Mouse (Mus musculus) stomach, postnatal 0 days (tissue): ENCODE results near the gene Sptb.

Experiments
- CTCF ChIP-seq: IDR thresholded peaks from 2 replicates; pipeline ENCODE4 v1.5.1; 2016; ENCODE audit warnings: antibody characterized with exemption, low read depth, mild to moderate bottlenecking, moderate library complexity
- EP300 ChIP-seq: optimal IDR thresholded peaks from 2 replicates; pipeline ENCODE3; 2016; ENCODE audit warnings: antibody characterized with exemption

GRCm38 (mm10) chr12:76675364-76675763 is 35.0 kb downstream of the Sptb start:
- TF ChIP-seq CTCF = no peak
- no peak for TF ChIP-seq EP300
